Mouse (Mus musculus) kidney, adult 9 months (tissue): ENCODE measurements at regions not wholly inside any gene's neighbourhood (a gene's known extent, or its start where the extent isn't known, plus 50 kb on each side); places are given as distances from the start of the nearest gene placed in this dataset.

Experiments
- DNase-seq: peaks from one replicate; pipeline ENCODE4 v3.0.0; 2022

DNA sequence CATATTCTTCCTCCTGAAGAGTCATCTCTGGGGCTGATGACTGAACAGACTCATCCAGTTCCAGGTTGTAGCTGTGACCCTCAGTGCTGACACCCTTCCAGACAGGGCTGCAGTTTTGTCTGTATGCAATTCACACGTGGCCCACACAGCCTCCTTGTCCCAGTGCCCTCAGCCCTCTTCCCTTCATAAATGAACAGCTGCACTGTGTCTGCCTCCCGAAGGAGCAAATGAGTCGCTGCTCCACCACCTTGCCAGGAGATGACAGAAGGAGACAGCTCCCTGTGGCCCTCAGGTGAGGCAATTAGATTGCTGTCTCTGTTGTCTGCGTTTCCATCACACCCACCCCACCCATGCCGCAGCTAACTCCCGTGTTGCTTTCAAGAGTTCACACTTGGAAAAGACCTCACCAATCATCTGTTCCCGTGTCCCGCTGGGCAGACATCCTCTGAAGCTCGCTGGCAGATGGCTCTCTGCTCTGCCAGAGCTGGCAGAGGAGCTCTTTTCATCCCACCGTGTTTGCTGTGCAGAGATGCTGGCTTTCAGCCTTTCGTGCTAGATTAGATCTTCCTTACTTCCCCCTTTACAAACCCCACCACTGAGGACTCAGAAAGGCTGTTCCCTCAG lies 135.5 kb upstream of the Slc35f3 start:
- no peak for DNase-seq

DNA sequence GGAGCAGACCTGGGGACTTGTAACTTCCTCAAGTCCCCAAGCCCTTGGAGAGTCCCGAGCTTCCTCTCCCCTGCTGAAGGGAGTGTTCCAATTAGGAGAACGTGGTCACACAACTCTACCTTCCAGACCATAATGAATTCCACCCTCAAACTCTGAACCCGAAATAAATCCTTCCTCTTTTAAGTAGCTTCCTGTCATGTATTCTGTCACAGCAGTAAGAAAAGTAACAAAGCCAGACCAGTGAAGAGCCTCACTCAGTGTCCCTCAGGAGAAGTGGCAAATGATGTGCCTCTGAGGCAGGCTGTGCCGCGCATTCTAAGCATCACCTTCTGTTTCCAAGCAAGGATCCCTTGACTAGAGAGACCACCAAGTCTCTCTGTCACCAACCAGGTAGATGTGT lies 134.4 kb upstream of the Slc35f3 start:
- no peak for DNase-seq

DNA sequence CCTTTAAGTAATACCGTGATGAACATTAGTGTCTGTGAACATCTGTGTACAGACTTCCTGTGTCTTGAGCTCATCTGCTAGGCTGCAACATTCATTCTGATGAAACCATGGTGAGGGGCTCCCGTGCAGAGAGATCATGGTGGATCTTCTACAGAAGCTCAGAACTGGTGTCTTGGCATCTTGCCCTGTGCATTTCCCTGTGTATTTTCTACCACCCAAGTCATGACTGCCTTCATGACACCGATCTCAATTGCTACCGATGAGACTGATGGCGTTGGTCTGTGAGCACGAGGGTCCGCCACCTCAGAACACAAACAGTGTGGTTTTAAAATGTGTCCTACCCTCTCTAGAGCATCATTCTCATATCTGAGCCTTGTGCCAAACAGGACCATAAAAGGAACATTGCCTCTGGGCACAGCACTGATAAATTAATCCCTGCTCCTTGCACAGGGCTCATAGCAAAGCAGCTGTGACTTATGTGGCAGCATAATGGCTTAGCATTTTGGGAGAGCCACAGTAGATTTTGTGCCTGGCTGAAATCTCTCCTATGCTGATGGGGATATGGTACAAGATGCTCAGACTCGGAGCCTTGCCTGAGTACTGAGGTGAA lies 132.8 kb upstream of the Slc35f3 start:
- no peak for DNase-seq

DNA sequence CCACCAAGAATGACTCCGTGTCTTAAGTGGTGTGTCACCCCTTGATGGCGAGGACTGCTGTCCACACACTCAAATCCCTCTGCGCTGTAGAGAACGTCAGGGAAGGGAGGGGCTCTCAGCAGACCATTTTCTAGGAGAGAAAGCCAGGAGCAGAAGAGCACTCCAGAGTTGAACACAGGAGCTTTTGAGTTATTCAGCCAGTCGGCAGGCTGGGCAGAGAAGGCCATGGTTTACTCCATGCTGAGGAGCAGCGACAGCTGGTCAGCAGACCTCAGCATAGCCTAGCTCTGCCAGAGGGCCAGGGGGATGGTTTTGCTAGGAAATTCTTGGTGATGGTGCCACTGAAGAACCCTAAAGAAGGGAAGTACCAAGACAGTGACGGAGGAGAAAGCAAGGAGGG lies 132.0 kb upstream of the Slc35f3 start:
- DNase-seq: no peak

DNA sequence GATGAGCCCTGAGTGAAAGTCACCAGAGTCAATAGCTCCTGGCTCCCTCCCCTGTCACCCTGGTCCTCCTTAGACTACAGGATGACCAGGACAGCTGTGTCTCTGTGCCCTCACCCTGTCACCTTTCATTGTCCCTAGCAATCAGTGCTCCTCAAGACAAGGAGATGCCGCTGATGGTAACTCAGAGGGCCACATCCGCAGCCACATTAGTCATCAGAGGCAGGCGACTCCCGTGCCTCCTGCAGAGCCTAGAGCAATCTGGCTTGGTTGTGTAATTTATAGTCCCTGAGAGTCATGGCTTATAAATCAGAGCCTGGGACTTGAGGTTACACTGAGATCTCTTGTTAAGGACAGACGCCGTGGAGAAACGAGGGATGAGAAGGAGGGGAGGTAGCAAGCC lies 123.9 kb upstream of the Slc35f3 start:
- no peak for DNase-seq

DNA sequence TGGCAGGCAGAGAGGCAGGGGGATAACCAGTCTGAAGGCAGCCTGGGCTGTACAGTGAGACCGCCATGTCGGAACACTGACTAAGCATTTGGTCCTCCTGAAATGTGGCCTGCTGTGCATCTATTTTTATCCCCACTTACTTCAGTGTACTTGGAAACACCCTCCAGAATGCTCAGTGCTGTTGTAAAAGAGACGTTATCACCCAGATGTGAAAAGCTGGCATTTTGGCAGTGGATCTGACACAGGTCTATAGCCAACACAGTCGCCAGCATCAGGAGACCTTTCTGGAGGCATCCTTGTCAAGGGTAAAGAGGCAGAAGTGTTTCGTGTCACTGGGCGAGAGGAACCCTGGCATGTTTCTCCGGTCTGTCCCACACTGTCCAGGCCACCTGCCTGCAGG lies 122.1 kb upstream of the Slc35f3 start:
- no peak for DNase-seq

DNA sequence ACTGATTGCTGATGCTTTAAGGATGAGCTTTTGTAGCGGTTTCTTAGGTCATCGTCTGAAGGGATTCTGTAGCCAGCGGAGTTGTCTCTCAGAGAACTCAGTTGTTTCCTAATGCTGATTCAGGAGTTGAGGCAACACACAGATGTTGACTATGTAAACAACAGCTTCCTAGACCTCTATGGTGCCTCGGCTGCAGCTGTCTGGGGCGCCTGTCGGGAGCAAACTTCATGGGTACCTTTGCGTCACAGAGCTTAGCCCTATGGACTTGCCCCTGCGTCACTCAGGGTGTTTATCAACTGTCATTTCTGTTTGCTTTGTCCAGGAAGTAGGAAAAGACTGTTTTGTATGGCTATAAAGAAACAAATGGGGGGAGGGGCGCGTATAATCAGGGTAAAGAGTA lies 120.5 kb upstream of the Slc35f3 start:
- no peak for DNase-seq

DNA sequence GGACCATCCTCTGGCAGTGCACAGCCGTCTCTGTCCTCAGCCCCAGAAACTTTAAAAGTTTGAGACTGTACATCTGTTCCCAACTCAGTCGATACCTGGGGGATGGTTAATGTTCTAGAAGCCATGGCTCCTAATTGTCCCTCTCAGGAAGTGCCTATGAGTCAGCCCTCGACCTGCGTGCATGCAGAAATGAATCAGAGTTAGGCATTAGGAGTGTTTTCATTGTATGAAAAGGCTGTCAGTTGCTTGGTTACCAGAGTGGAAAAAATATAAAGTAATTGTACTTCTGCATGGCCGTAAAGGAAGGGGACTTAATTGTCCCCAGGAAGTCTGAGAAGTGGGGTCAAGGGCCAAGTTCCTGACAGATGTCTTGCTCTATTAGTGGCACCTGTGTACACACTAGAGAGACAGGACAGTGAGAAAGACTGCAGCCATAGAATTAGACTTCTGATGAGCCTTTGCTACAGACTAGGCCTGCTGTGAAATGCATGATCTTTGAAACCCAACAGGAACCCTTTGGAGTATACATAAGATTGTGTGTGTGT lies 109.5 kb upstream of the Slc35f3 start:
- DNase-seq: no peak

DNA sequence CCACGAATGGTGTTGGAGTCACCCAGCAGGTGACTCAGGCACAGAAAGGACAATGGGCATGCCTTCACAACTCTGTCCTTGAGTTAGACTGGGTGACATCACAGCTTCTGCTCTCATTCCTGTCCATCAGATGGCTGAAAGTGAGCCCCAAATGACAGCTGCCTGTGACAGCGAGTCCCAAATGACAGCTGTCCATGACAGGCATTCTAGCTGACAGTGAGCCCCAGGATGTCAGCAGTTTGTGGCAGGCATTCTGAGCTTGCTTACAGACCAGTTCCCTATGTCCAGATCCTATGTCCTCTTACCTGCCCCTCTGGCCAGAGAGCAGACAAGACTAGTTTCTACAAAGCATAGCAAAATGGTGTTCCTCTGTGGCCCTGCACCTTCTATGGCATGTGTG lies 102.7 kb upstream of the Slc35f3 start:
- DNase-seq: no peak

DNA sequence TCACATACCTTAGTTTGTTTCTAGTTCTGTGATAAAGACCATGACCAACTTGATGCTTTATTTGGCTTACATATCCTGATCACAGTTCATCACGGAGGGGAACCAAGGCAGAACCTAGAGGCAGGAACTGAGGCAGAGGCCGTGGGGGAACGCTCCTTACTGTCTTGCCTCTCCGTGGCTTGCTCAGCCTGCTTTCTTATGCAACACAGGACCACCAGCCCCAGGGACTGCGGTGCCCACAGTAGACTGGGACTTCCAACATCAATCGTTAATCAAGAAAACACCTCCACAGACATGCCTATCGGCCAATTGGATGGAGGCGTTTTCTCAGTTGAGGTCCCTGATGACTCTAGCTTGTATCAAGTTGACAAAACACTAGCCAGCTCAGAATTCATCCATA lies 87.8 kb upstream of the Slc35f3 start:
- no peak for DNase-seq

DNA sequence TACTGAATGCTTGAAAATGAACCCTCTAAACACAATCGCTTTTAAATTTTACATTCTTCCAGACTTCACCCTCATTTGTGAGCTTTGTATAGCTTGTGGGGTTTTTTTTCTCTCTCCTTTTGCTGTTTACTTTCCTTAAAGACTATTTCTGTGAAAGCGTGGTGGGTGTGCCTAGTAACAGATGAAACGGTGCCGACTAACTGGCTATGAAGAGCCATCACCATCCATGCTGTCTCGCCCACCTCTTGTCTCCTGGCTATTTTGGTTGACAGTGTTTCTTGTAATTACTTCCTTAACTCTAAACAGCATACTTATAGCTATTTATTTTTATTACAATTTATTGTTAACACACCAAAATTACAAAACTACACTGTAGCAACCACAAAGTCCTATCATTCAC lies 85.6 kb upstream of the Slc35f3 start:
- no peak for DNase-seq

DNA sequence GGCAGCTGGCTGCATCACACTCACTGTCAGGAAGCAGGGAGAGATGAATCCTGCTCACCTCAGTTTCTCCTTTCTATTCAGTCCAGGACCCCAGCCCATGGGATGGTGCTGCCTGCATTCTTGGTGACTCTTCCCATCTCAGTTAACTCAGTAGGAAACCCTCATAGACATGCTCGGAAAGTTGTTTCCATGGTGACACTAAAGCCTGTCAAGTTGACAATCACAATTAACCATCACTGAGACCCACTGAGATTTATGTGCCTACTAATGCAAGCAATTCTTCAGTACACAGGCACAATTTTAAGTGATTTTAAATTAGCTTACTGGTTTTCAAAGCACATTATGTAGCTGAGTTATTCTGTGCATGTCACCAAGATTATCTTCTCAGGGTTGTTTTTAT lies 83.8 kb upstream of the Slc35f3 start:
- no peak for DNase-seq

DNA sequence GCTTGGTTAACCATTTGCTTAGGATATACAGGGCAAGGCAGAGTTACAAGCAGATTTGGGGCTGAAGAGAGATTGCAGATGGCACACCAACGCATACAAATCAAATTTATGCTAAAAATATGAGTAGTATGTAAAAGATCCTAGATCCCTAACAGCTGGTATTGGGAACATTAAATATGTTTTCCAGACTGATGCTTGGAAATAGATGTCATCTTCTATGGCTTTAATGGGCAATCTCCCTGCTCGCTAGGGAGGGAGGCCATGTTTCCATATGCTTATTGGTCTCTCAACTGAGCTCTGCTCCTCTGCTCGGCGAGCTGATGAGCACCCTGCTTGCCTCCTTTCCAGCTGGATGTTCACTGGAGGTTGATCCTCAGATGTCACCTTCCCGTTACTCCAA lies 82.0 kb upstream of the Slc35f3 start:
- no peak for DNase-seq

DNA sequence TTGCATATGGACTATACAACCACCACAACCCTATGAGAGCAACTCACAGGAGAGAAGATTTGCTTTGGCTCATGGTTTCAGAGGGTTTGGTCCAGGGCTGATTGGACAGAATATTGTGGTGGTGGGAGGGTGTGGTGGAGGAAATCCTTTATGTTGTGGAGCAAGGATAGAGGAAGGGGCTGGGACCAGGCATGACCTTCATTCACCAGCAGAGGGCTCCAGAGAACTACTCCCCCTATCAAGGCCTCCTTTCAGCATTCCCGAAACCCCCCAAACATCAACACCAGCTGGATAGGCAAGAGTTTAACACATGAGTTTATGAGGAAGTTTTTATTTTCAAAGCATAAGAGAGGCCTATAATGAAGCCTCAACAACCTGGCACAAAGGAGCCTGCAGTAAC lies 76.7 kb upstream of the Slc35f3 start:
- DNase-seq: no peak

DNA sequence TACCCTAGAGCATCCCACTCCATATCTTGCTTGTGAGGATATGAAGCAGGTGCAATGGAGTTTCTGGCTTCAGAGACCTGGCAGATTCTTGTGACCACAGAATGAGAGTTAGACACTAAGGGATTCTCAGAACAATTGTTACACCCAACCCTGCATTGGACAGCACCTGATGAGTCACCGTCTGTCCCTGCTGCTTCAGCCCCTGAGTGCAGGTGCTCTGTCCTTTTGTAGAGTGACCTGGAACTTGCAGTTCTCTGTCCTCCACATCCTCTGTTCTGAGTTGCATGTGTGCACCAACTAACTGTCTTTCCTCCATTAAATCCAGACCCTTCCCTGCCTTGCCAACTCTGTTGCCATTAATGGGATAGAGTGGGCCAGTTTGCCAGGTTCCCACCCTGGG lies 66.6 kb upstream of the Slc35f3 start:
- no peak for DNase-seq

DNA sequence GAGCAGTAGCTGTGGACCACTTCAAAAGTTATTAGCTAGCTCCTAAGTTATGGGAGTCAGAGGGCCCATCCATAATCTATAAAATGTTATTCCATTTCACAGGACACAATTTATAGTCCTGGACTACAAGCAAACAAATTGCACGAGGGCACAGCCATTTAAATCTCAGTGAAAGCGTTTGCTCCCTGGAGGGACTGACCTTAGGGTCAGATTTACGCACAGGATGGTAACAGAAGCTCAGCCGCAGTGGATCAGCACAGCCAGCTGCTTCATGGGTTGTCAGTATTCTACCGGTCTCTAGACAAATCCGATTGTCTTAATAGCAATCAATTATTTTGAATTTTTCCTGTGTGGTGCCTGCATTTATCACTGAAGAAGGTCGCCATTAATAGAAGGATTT lies 65.8 kb upstream of the Slc35f3 start:
- DNase-seq: no peak

DNA sequence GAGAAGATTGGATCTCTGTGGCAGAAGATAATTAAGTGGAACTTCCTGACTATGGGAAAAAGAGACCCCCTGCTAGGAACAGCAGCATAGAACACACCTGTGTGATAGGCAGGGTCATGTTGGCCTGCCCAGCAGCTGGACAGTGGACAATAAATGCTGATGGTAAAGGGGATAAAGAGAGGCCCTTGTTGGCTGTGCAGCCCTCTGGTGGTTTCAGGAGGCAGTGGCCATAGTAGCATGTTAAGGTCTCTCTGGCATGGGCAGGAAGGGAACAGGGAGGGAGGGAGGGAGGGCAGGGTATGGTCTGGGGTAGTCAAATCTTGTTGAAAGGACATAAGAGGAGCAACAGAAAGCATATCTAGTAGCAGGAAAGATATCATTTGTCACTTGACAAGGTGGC lies 58.7 kb upstream of the Slc35f3 start:
- no peak for DNase-seq

DNA sequence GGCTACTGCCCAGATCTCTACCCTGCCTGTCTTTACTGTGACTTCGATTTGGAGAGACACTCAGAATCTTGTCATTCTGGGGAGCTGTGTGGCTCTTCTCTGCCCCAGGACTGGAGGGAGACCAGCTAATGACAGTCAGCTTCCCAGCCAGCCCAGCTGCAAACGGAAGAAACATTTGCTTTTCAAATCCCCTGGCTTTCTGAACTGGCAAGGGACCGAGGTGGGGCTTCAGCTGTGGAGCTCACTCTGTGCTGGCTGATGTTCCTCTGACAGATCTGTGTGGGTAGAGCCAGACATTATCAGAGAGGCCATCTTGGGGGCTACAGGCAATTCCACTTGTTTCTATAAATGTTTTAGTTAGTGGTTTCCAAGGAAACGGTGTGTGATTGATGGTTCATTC lies 54.0 kb upstream of the Slc35f3 start:
- DNase-seq: no peak
